Mouse (Mus musculus): ENCODE measurements around the gene Gpr176. TPM values are rescaled to one million over a fixed set of nuclear protein-coding genes. Genes with fewer than 3 reads are reported as not detected.

The Gpr176 gene
- total RNA-seq, 1 experiment, result 0.22 TPM

- no peak for DNase-seq (ENCODE audit: low read depth, low spot score)
- Histone ChIP-seq H3K36me3 (ENCODE audit: control insufficient read depth, insufficient read depth, low read length, poor library complexity, severe bottlenecking) (no peaks in the 10 kb centered on the region), H3K27ac (ENCODE audit: insufficient read depth, low read depth, low read length, poor library complexity, severe bottlenecking) (no peak overlapping the region), H3K9ac (ENCODE audit: insufficient read depth, low read depth, low read length, poor library complexity, severe bottlenecking) (no peak overlapping the region), H3K9me3 (ENCODE audit: control insufficient read depth, insufficient read depth, low read depth, low read length) (no peaks in the 10 kb centered on the region), H3K4me1 (ENCODE audit: control insufficient read depth in 2 of 2, insufficient read depth in 2 of 2, low read length in 2 of 2, poor library complexity in 1 of 2) (no peaks in the 10 kb centered on the region), H3K4me3 (ENCODE audit: insufficient read depth in 1 of 2, low read depth in 1 of 2, low read length in 2 of 2, poor library complexity in 1 of 2, severe bottlenecking in 1 of 2) (no peak overlapping the region)
- in situ Hi-C loops (cut with MboI; ENCODE audit: low sequenced_read_pairs in 2 of 2, unreplicated experiment in 2 of 2), result no loop called here
- TF ChIP-seq CHD2 (IDR thresholded peaks at IDR 0.05; ENCODE audit: low read depth, low read length), result no peak
- TF ChIP-seq ZNF384 (IDR thresholded peaks at IDR 0.05; ENCODE audit: low read depth, low read length), result no peak
- TF ChIP-seq HCFC1 (IDR thresholded peaks at IDR 0.05; ENCODE audit: borderline replicate concordance, insufficient read depth, low read length), result no peak
- no peak for TF ChIP-seq ZC3H11A (IDR thresholded peaks at IDR 0.05; ENCODE audit: borderline replicate concordance, low read depth, low read length)
- TF ChIP-seq MAFK (IDR thresholded peaks at IDR 0.05; ENCODE audit: insufficient read depth, low read depth, low read length), result no peak
These were observed 90.8 kb downstream of the Gpr176 start for GRCm38 (mm10) chr2:118282467-118282866.

- H3K9ac ChIP-seq (ENCODE audit: insufficient read depth, low read depth, low read length, poor library complexity, severe bottlenecking), result no peak overlapping the region
- H3K4me1 ChIP-seq (ENCODE audit: control insufficient read depth in 2 of 2, insufficient read depth in 2 of 2, low read length in 2 of 2, poor library complexity in 1 of 2), result no peaks in the 10 kb centered on the region
- no peak overlapping the region for H3K4me3 ChIP-seq (ENCODE audit: insufficient read depth in 1 of 2, low read depth in 1 of 2, low read length in 2 of 2, poor library complexity in 1 of 2, severe bottlenecking in 1 of 2)
- no peaks in the 10 kb centered on the region for H3K36me3 ChIP-seq (ENCODE audit: control insufficient read depth, insufficient read depth, low read length, poor library complexity, severe bottlenecking)
- TF ChIP-seq ZNF384 (IDR thresholded peaks at IDR 0.05; ENCODE audit: low read depth, low read length) (no peak), ZC3H11A (IDR thresholded peaks at IDR 0.05; ENCODE audit: borderline replicate concordance, low read depth, low read length) (no peak), CHD2 (IDR thresholded peaks at IDR 0.05; ENCODE audit: low read depth, low read length) (no peak), HCFC1 (IDR thresholded peaks at IDR 0.05; ENCODE audit: borderline replicate concordance, insufficient read depth, low read length) (no peak), MAFK (IDR thresholded peaks at IDR 0.05; ENCODE audit: insufficient read depth, low read depth, low read length) (no peak)
- no peak overlapping the region for H3K27ac ChIP-seq (ENCODE audit: insufficient read depth, low read depth, low read length, poor library complexity, severe bottlenecking)
- in situ Hi-C loops (cut with MboI; ENCODE audit: low sequenced_read_pairs in 2 of 2, unreplicated experiment in 2 of 2), result no loop called here
- no peaks in the 10 kb centered on the region for H3K9me3 ChIP-seq (ENCODE audit: control insufficient read depth, insufficient read depth, low read depth, low read length)
- DNase-seq (ENCODE audit: low read depth, low spot score), result no peak
These were observed 95.0 kb downstream of the Gpr176 start for GRCm38 (mm10) chr2:118278249-118278648.

GRCm38 (mm10) chr2:118271606-118272005 is 101.6 kb downstream of the Gpr176 start:
- Histone ChIP-seq H3K4me1 (ENCODE audit: control insufficient read depth in 2 of 2, insufficient read depth in 2 of 2, low read length in 2 of 2, poor library complexity in 1 of 2) (no peaks in the 10 kb centered on the region), H3K4me3 (ENCODE audit: insufficient read depth in 1 of 2, low read depth in 1 of 2, low read length in 2 of 2, poor library complexity in 1 of 2, severe bottlenecking in 1 of 2) (peak overlapping the region in 1 of 2 experiments; percentile 54; a peak in 3 of 4 replicates), H3K36me3 (ENCODE audit: control insufficient read depth, insufficient read depth, low read length, poor library complexity, severe bottlenecking) (no peaks in the 10 kb centered on the region), H3K9ac (ENCODE audit: insufficient read depth, low read depth, low read length, poor library complexity, severe bottlenecking) (no peak overlapping the region), H3K27ac (ENCODE audit: insufficient read depth, low read depth, low read length, poor library complexity, severe bottlenecking) (no peak overlapping the region), H3K9me3 (ENCODE audit: control insufficient read depth, insufficient read depth, low read depth, low read length) (no peaks in the 10 kb centered on the region)
- in situ Hi-C loops (cut with MboI; ENCODE audit: low sequenced_read_pairs in 2 of 2, unreplicated experiment in 2 of 2), result no loop called here
- DNase-seq (ENCODE audit: low read depth, low spot score), result no peak
- TF ChIP-seq MAFK (IDR thresholded peaks at IDR 0.05; ENCODE audit: insufficient read depth, low read depth, low read length), result no peak
- TF ChIP-seq ZNF384 (IDR thresholded peaks at IDR 0.05; ENCODE audit: low read depth, low read length), result no peak
- TF ChIP-seq CHD2 (IDR thresholded peaks at IDR 0.05; ENCODE audit: low read depth, low read length), result no peak
- no peak for TF ChIP-seq ZC3H11A (IDR thresholded peaks at IDR 0.05; ENCODE audit: borderline replicate concordance, low read depth, low read length)
- no peak for TF ChIP-seq HCFC1 (IDR thresholded peaks at IDR 0.05; ENCODE audit: borderline replicate concordance, insufficient read depth, low read length)

- TF ChIP-seq ZNF384 (IDR thresholded peaks at IDR 0.05; ENCODE audit: low read depth, low read length), result no peak
- no peak for TF ChIP-seq CHD2 (IDR thresholded peaks at IDR 0.05; ENCODE audit: low read depth, low read length)
- no peak for TF ChIP-seq HCFC1 (IDR thresholded peaks at IDR 0.05; ENCODE audit: borderline replicate concordance, insufficient read depth, low read length)
- TF ChIP-seq ZC3H11A (IDR thresholded peaks at IDR 0.05; ENCODE audit: borderline replicate concordance, low read depth, low read length), result no peak
- no peak for TF ChIP-seq MAFK (IDR thresholded peaks at IDR 0.05; ENCODE audit: insufficient read depth, low read depth, low read length)
- no peak overlapping the region for H3K9ac ChIP-seq (ENCODE audit: insufficient read depth, low read depth, low read length, poor library complexity, severe bottlenecking)
- H3K9me3 ChIP-seq (ENCODE audit: control insufficient read depth, insufficient read depth, low read depth, low read length), result no peaks in the 10 kb centered on the region
- no peaks in the 10 kb centered on the region for H3K4me1 ChIP-seq (ENCODE audit: control insufficient read depth in 2 of 2, insufficient read depth in 2 of 2, low read length in 2 of 2, poor library complexity in 1 of 2)
- no peak overlapping the region for H3K27ac ChIP-seq (ENCODE audit: insufficient read depth, low read depth, low read length, poor library complexity, severe bottlenecking)
- no peak overlapping the region for H3K4me3 ChIP-seq (ENCODE audit: insufficient read depth in 1 of 2, low read depth in 1 of 2, low read length in 2 of 2, poor library complexity in 1 of 2, severe bottlenecking in 1 of 2)
- no peak for DNase-seq (ENCODE audit: low read depth, low spot score)
- H3K36me3 ChIP-seq (ENCODE audit: control insufficient read depth, insufficient read depth, low read length, poor library complexity, severe bottlenecking), result no peaks in the 10 kb centered on the region
- in situ Hi-C loops (cut with MboI; ENCODE audit: low sequenced_read_pairs in 2 of 2, unreplicated experiment in 2 of 2), result no loop called here
These were observed 103.0 kb downstream of the Gpr176 start for GRCm38 (mm10) chr2:118270213-118270612.

GRCm38 (mm10) chr2:118263914-118264201 is 109.4 kb downstream of the Gpr176 start:
- Histone ChIP-seq H3K9me3 (ENCODE audit: control insufficient read depth, insufficient read depth, low read depth, low read length) (no peaks in the 10 kb centered on the region), H3K9ac (ENCODE audit: insufficient read depth, low read depth, low read length, poor library complexity, severe bottlenecking) (no peak overlapping the region), H3K36me3 (ENCODE audit: control insufficient read depth, insufficient read depth, low read length, poor library complexity, severe bottlenecking) (no peaks in the 10 kb centered on the region), H3K4me1 (ENCODE audit: control insufficient read depth in 2 of 2, insufficient read depth in 2 of 2, low read length in 2 of 2, poor library complexity in 1 of 2) (no peaks in the 10 kb centered on the region), H3K4me3 (ENCODE audit: insufficient read depth in 1 of 2, low read depth in 1 of 2, low read length in 2 of 2, poor library complexity in 1 of 2, severe bottlenecking in 1 of 2) (no peak overlapping the region), H3K27ac (ENCODE audit: insufficient read depth, low read depth, low read length, poor library complexity, severe bottlenecking) (no peak overlapping the region)
- DNase-seq (ENCODE audit: low read depth, low spot score), result no peak
- TF ChIP-seq MAFK (IDR thresholded peaks at IDR 0.05; ENCODE audit: insufficient read depth, low read depth, low read length), result no peak
- TF ChIP-seq HCFC1 (IDR thresholded peaks at IDR 0.05; ENCODE audit: borderline replicate concordance, insufficient read depth, low read length), result no peak
- no peak for TF ChIP-seq ZNF384 (IDR thresholded peaks at IDR 0.05; ENCODE audit: low read depth, low read length)
- no peak for TF ChIP-seq CHD2 (IDR thresholded peaks at IDR 0.05; ENCODE audit: low read depth, low read length)
- no peak for TF ChIP-seq ZC3H11A (IDR thresholded peaks at IDR 0.05; ENCODE audit: borderline replicate concordance, low read depth, low read length)
- in situ Hi-C loops (cut with MboI; ENCODE audit: low sequenced_read_pairs in 2 of 2, unreplicated experiment in 2 of 2), result no loop called here

All from ES-E14 (cell line).